20 mouse cellular contexts compared by ENCODE assay signal in genomic region chr2:162718466-162718865, GRCm38 (mm10). TPM values are rescaled to one million over a fixed set of nuclear protein-coding genes. Genes with fewer than 3 reads are reported as not detected.
DNase-seq lines count a peak whose midpoint lies in the region; ATAC-seq and TF ChIP-seq lines count a peak whose summit lies in the region.
"Had no signal": no experiment of that assay in that cellular context is flagged by ENCODE, and none has a peak within 500 bp of the region (broad histone marks: within the 10 kb centered on the region; RNA-seq: fewer than 3 reads in every experiment).

No protein-coding gene starts in this region.

- no peak for TF ChIP-seq EP300 in liver, postnatal 0 days (IDR thresholded peaks at IDR 0.05; ENCODE audit: low read depth)

- H3K4me1 ChIP-seq in hindbrain, embryonic 14.5 days (replicated peaks; ENCODE audit: control insufficient read depth, insufficient read depth, low read length): no peaks in the 10 kb centered on the region
- no peaks in the 10 kb centered on the region for H3K4me1 ChIP-seq in hindbrain, embryonic 10.5 days (replicated peaks)
- H3K4me1 ChIP-seq in liver, adult 2 months (ENCODE audit: control insufficient read depth, insufficient read depth, low read length): no peaks in the 10 kb centered on the region
- H3K4me1 ChIP-seq in liver, postnatal 0 days (ENCODE audit: insufficient read depth): no peaks in the 10 kb centered on the region
- H3K4me1 ChIP-seq: embryonic facial prominence, embryonic 13.5 days; forebrain, embryonic 10.5 days; hindbrain, embryonic 13.5 days; stomach, embryonic 15.5 days had no signal

- ATAC-seq in hindbrain, embryonic 14.5 days (ENCODE audit: low FRiP score): no peak
- no peak for ATAC-seq in liver, postnatal 0 days
- no peak for ATAC-seq in Patski
- ATAC-seq: CD4-positive, CD25-positive, alpha-beta regulatory T cell, adult 4 months had no signal

- CTCF ChIA-PET in Patski (lab: Charles Lee): no interaction called here

- H3K27ac ChIP-seq in hindbrain, embryonic 14.5 days: no peak overlapping the region
- H3K27ac ChIP-seq in hindbrain, embryonic 10.5 days: no peak overlapping the region
- H3K27ac ChIP-seq in liver, adult 2 months (replicated peaks; ENCODE audit: insufficient read depth, low read depth, low read length): no peak overlapping the region
- H3K27ac ChIP-seq in liver, postnatal 0 days (ENCODE audit: low read depth): no peak overlapping the region
- H3K27ac ChIP-seq: embryonic facial prominence, embryonic 13.5 days; forebrain, embryonic 10.5 days; hindbrain, embryonic 13.5 days; stomach, embryonic 15.5 days had no signal

- H3K27me3 ChIP-seq in hindbrain, embryonic 14.5 days (ENCODE audit: control insufficient read depth, insufficient read depth, low read length): no peaks in the 10 kb centered on the region
- no peaks in the 10 kb centered on the region for H3K27me3 ChIP-seq in hindbrain, embryonic 10.5 days (ENCODE audit: insufficient read depth, poor library complexity, severe bottlenecking)
- H3K27me3 ChIP-seq in liver, adult 2 months (ENCODE audit: control insufficient read depth, insufficient read depth, low read length): no peaks in the 10 kb centered on the region
- H3K27me3 ChIP-seq in liver, postnatal 0 days (ENCODE audit: insufficient read depth, low read length): no peaks in the 10 kb centered on the region
- H3K27me3 ChIP-seq in Patski: no peaks in the 10 kb centered on the region
- H3K27me3 ChIP-seq: embryonic facial prominence, embryonic 13.5 days; hindbrain, embryonic 13.5 days; stomach, embryonic 15.5 days had no signal

- no peak overlapping the region for H3K4me2 ChIP-seq in hindbrain, embryonic 14.5 days (replicated peaks)
- H3K4me2 ChIP-seq in liver, postnatal 0 days (ENCODE audit: low read depth, low read length): no peak overlapping the region
- H3K4me2 ChIP-seq: embryonic facial prominence, embryonic 13.5 days; hindbrain, embryonic 13.5 days; liver, embryonic 11.5 days; stomach, embryonic 15.5 days had no signal

- H3K9me3 ChIP-seq in hindbrain, embryonic 14.5 days (ENCODE audit: control insufficient read depth, low read length): no peaks in the 10 kb centered on the region
- no peaks in the 10 kb centered on the region for H3K9me3 ChIP-seq in hindbrain, embryonic 10.5 days
- H3K9me3 ChIP-seq in liver, postnatal 0 days (ENCODE audit: low read length): no peaks in the 10 kb centered on the region
- H3K9me3 ChIP-seq: embryonic facial prominence, embryonic 13.5 days; forebrain, embryonic 10.5 days; hindbrain, embryonic 13.5 days; stomach, embryonic 15.5 days had no signal

- TF ChIP-seq POLR2A in liver, adult 2 months (IDR thresholded peaks at IDR 0.05; ENCODE audit: extremely low read depth, insufficient read depth, low read length): no peak
- no peak for TF ChIP-seq POLR2A in brain, embryonic 14.5 days (IDR thresholded peaks at IDR 0.05; ENCODE audit: borderline replicate concordance, extremely low read depth, insufficient read depth, insufficient read length, poor library complexity, severe bottlenecking)

- DNase-seq in hindbrain, embryonic 14.5 days (ENCODE audit: low spot score): peak; percentile 39
- DNase-seq in hindbrain, embryonic 10.5 days (ENCODE audit: low spot score): no peak
- no peak for DNase-seq in liver, adult 2 months (ENCODE audit: extremely low read depth, low read depth, low spot score)
- DNase-seq in liver, postnatal 0 days: no peak
- DNase-seq in Patski (ENCODE audit: low read depth, low spot score): no peak
- peak; percentile 41 for DNase-seq in brain, embryonic 14.5 days (ENCODE audit: low read depth)
- DNase-seq in ovary, adult 18-20 months (ENCODE audit: low spot score): no peak
- DNase-seq: adrenal gland, postnatal 10 days; kidney, adult 2 months; lung, postnatal 10 days had no signal

- H3K9ac ChIP-seq in hindbrain, embryonic 14.5 days: no peak overlapping the region
- no peak overlapping the region for H3K9ac ChIP-seq in liver, adult 2 months (ENCODE audit: low read depth, low read length)
- H3K9ac ChIP-seq in liver, postnatal 0 days (replicated peaks): no peak overlapping the region
- H3K9ac ChIP-seq: embryonic facial prominence, embryonic 13.5 days; hindbrain, embryonic 13.5 days; stomach, embryonic 15.5 days had no signal

- in situ Hi-C loops in Patski (cut with MboI; ENCODE audit: low pct_unique_long_range_greater_than_20kb): no loop called here

- 79% methylated on average over 7 of the region's 7 CpGs for WGBS in hindbrain, embryonic 14.5 days
- WGBS in hindbrain, embryonic 10.5 days: 79% methylated on average over 7 of the region's 7 CpGs
- WGBS in liver, adult 2 months: 69% methylated on average over 7 of the region's 7 CpGs
- 73% methylated on average over 7 of the region's 7 CpGs for WGBS in liver, postnatal 0 days (ENCODE audit: insufficient replicate concordance)

- TF ChIP-seq CTCF in liver, adult 2 months (IDR thresholded peaks at IDR 0.05; ENCODE audit: low read depth, low read length): peak; percentile 32; the same call in 1 of the 2 replicates
- TF ChIP-seq CTCF in liver, postnatal 0 days (IDR thresholded peaks at IDR 0.05; ENCODE audit: low read depth): no peak
- peak; percentile 8 for TF ChIP-seq CTCF in Patski (IDR thresholded peaks at IDR 0.05)
- TF ChIP-seq CTCF in brain, embryonic 14.5 days (IDR thresholded peaks at IDR 0.05; ENCODE audit: borderline replicate concordance, extremely low read depth, insufficient read depth, insufficient read length): peak; percentile 52; the same call in 1 of the 2 replicates

- POLR2A ChIA-PET in Patski (lab: Charles Lee): no interaction called here

- no peak overlapping the region for H3K4me3 ChIP-seq in hindbrain, embryonic 14.5 days (replicated peaks; ENCODE audit: low read length)
- H3K4me3 ChIP-seq in hindbrain, embryonic 10.5 days: no peak overlapping the region
- H3K4me3 ChIP-seq in liver, adult 2 months (ENCODE audit: insufficient read depth, low read depth, low read length): no peak overlapping the region
- H3K4me3 ChIP-seq in liver, postnatal 0 days (ENCODE audit: low read depth, low read length): no peak overlapping the region
- H3K4me3 ChIP-seq: embryonic facial prominence, embryonic 13.5 days; forebrain, embryonic 10.5 days; hindbrain, embryonic 13.5 days; myocyte; stomach, embryonic 15.5 days had no signal

- no peaks in the 10 kb centered on the region for H3K79me2 ChIP-seq in liver, adult 2 months (ENCODE audit: control insufficient read depth, insufficient read depth, low read length)

- H3K36me3 ChIP-seq in hindbrain, embryonic 14.5 days (replicated peaks; ENCODE audit: control insufficient read depth, insufficient read depth): no peaks in the 10 kb centered on the region
- no peaks in the 10 kb centered on the region for H3K36me3 ChIP-seq in hindbrain, embryonic 10.5 days
- no peaks in the 10 kb centered on the region for H3K36me3 ChIP-seq in liver, adult 2 months (ENCODE audit: control insufficient read depth, insufficient read depth, low read length)
- no peaks in the 10 kb centered on the region for H3K36me3 ChIP-seq in liver, postnatal 0 days (replicated peaks; ENCODE audit: insufficient read depth, low read length)
- H3K36me3 ChIP-seq: embryonic facial prominence, embryonic 13.5 days; forebrain, embryonic 10.5 days; hindbrain, embryonic 13.5 days; stomach, embryonic 15.5 days had no signal

RNA-seq across cellular contexts. Expression of gene Ptprt, which starts 57.5 kb away (rescaled TPM):
- polyA plus RNA-seq in hindbrain, embryonic 14.5 days (2014; fragmentation: Nextera tagmentation; extraction: Ambion mirVana): 19.7 and 21.5 TPM in 2 replicates
- polyA plus RNA-seq in hindbrain, embryonic 10.5 days (2016; fragmentation: Nextera tagmentation; extraction: Ambion mirVana): 0.86 and 1.7 TPM in 2 replicates
- total RNA-seq in liver, adult 2 months (2014; rRNA removed): 0.37 and 0.40 TPM in 2 replicates
- polyA plus RNA-seq in liver, adult 2 months (2012; rRNA removed): 0.44 and 0.45 TPM in 2 replicates
- 0.33 and 0.79 TPM in 2 replicates for polyA plus RNA-seq in liver, postnatal 0 days (2015; fragmentation: Nextera tagmentation; extraction: Ambion mirVana)
- polyA plus RNA-seq in Patski (2021): 0.01 TPM
- polyA plus RNA-seq in brain, embryonic 14.5 days (2012; rRNA removed): 5.7 and 14.8 TPM in 2 replicates
- total RNA-seq: common myeloid progenitor, adult 5-6 weeks; MEL; neutrophil, adult 5-6 weeks had no signal
- polyA plus RNA-seq: CD4-positive, CD25-positive, alpha-beta regulatory T cell, adult 4 months had no signal

Comparison
In these comparisons a context has a peak if more than half of its experiments do, and no peak if none do; other contexts are left out.
1. DNase-seq: peak in hindbrain, embryonic 14.5 days (single experiment) and brain, embryonic 14.5 days (single experiment); none in hindbrain, embryonic 10.5 days (single experiment), liver, adult 2 months (single experiment), liver, postnatal 0 days (single experiment), Patski (single experiment) and ovary, adult 18-20 months (single experiment).